Mouse (Mus musculus): ENCODE measurements around the gene 4430402I18Rik.

The 4430402I18Rik gene

GRCm38 (mm10) chr19:28967652-28968051 lies at the start of gene 4430402I18Rik:
Gene 4430402I18Rik, minus strand, starts transcription at chr19:28967800.
- 19% methylated on average over 11 of the region's 11 CpGs for WGBS

- WGBS = 76% methylated on average over 5 of the region's 5 CpGs
Observed at GRCm38 (mm10) chr19:29016786-29017185, 49.2 kb upstream of the 4430402I18Rik start.

GRCm38 (mm10) chr19:29016204-29016765 lies 48.7 kb upstream of the 4430402I18Rik start:
- WGBS = 55% methylated on average over 5 of the region's 5 CpGs

GRCm38 (mm10) chr19:29015410-29016203 lies 48.0 kb upstream of the 4430402I18Rik start:
- WGBS = 70% methylated on average over 8 of the region's 8 CpGs

- WGBS = 75% methylated on average over 5 of the region's 5 CpGs
Observed at GRCm38 (mm10) chr19:29014466-29015055, 47.0 kb upstream of the 4430402I18Rik start.

GRCm38 (mm10) chr19:29011355-29011990 lies 43.9 kb upstream of the 4430402I18Rik start:
- 70% methylated on average over 12 of the region's 12 CpGs for WGBS

GRCm38 (mm10) chr19:29009046-29009445 lies 41.4 kb upstream of the 4430402I18Rik start:
- 93% methylated on average over 11 of the region's 11 CpGs for WGBS

GRCm38 (mm10) chr19:29008069-29008706 lies 40.6 kb upstream of the 4430402I18Rik start:
- WGBS = 66% methylated on average over 3 of the region's 3 CpGs

- 95% methylated on average over 16 of the region's 16 CpGs for WGBS
Observed at GRCm38 (mm10) chr19:29000321-29000720, 32.7 kb upstream of the 4430402I18Rik start.

GRCm38 (mm10) chr19:28997976-28998630 lies 30.5 kb upstream of the 4430402I18Rik start:
- 63% methylated on average over 4 of the region's 4 CpGs for WGBS

- WGBS = 67% methylated on average over 5 of the region's 5 CpGs
Observed at GRCm38 (mm10) chr19:28995366-28995765, 27.8 kb upstream of the 4430402I18Rik start.

- WGBS = 42% methylated on average over 7 of the region's 7 CpGs
Observed at GRCm38 (mm10) chr19:28994870-28995269, 27.3 kb upstream of the 4430402I18Rik start.

GRCm38 (mm10) chr19:28991391-28991790 lies 23.8 kb upstream of the 4430402I18Rik start:
- 57% methylated on average over 5 of the region's 5 CpGs for WGBS

- under 1% methylated on average over 41 of the region's 41 CpGs for WGBS
Observed at GRCm38 (mm10) chr19:28990590-28991221, 23.1 kb upstream of the 4430402I18Rik start.

- under 1% methylated on average over 37 of the region's 37 CpGs for WGBS
Observed at GRCm38 (mm10) chr19:28990194-28990589, 22.6 kb upstream of the 4430402I18Rik start, which contains the start of gene Cdc37l1. Gene Cdc37l1, plus strand, starts transcription at chr19:28990352.

GRCm38 (mm10) chr19:28989515-28989914 lies 21.9 kb upstream of the 4430402I18Rik start:
- WGBS = 74% methylated on average over 8 of the region's 8 CpGs

- 85% methylated on average over 7 of the region's 7 CpGs for WGBS
Observed at GRCm38 (mm10) chr19:28982617-28983016, 15.0 kb upstream of the 4430402I18Rik start.

- WGBS = 12% methylated on average over 35 of the region's 35 CpGs
Observed at GRCm38 (mm10) chr19:28974862-28975611, 7.4 kb upstream of the 4430402I18Rik start.

GRCm38 (mm10) chr19:28970251-28970650 lies 2.7 kb upstream of the 4430402I18Rik start:
- 77% methylated on average over 11 of the region's 11 CpGs for WGBS

- 88% methylated on average over 5 of the region's 5 CpGs for WGBS
Observed at GRCm38 (mm10) chr19:28969231-28969630, 1.6 kb upstream of the 4430402I18Rik start.
